Mouse (Mus musculus) hindbrain, embryonic 13.5 days (tissue): ENCODE data around the gene Itsn2. TPM values are rescaled to one million over a fixed set of nuclear protein-coding genes. Genes with fewer than 3 reads are reported as not detected.
A peak's percentile ranks its signal among the peaks of the same experiment; 100 is the strongest.
"Not testable (repeated sequence)": the region's sequence is repeated elsewhere in the genome, so short reads cannot be mapped to it uniquely, and the experiment has no call there.

Source experiments
- ATAC-seq: fragments of 200-750 bp; cut with Nextera tagmentation; 2 replicates; pipeline ENCODE4 v1.8.0; 2017; ENCODE audit warnings: moderate TSS enrichment; ENCODE audit not compliant: low FRiP score
- H3K27ac ChIP-seq: fragments of 300-500 bp; sonication (generic); 2 replicates; pipeline ENCODE4 v1.5.1; 2015; ENCODE audit warnings: inconsistent platforms, mild to moderate bottlenecking, moderate library complexity
- H3K27me3 ChIP-seq: fragments of 300-500 bp; sonication (generic); 2 replicates; pipeline ENCODE4 v1.6.1; 2015; ENCODE audit warnings: mild to moderate bottlenecking, inconsistent platforms
- H3K36me3 ChIP-seq: fragments of 300-500 bp; sonication (generic); 2 replicates; pipeline ENCODE4 v1.6.1; 2015; ENCODE audit warnings: mild to moderate bottlenecking, inconsistent platforms
- H3K4me1 ChIP-seq: fragments of 300-500 bp; sonication (generic); replicated peaks from 2 replicates; pipeline ENCODE4 v1.6.1; 2015; ENCODE audit warnings: inconsistent platforms
- H3K4me2 ChIP-seq: fragments of 300-500 bp; sonication (generic); 2 replicates; pipeline ENCODE4 v1.6.1; 2015; ENCODE audit warnings: inconsistent platforms, mild to moderate bottlenecking, moderate library complexity
- H3K4me3 ChIP-seq: fragments of 300-500 bp; sonication (generic); 2 replicates; pipeline ENCODE4 v1.5.1; 2015; ENCODE audit warnings: mild to moderate bottlenecking, inconsistent platforms
- H3K9ac ChIP-seq: fragments of 300-500 bp; sonication (generic); 2 replicates; pipeline ENCODE4 v1.6.1; 2015; ENCODE audit warnings: mild to moderate bottlenecking, inconsistent platforms
- H3K9me3 ChIP-seq: fragments of 300-500 bp; sonication (generic); 2 replicates; pipeline ENCODE4 v1.6.1; 2016; ENCODE audit warnings: inconsistent platforms
- WGBS: fragments of 180-500 bp; shearing (Covaris S2); methylation state at CpG from one replicate; pipeline ENCODE4 v1.1.7; 2015; 5-methylcytosine and 5-hydroxymethylcytosine counted together
- polyA plus RNA-seq: library from polyadenylated mRNA; unstranded; fragments of >200 nt; fragmentation: Nextera tagmentation; extraction: Ambion mirVana; gene quantifications from 2 replicates; pipeline ENCODE4 v1.2.1, GENCODE M21; 2015

Gene Itsn2
- polyA plus RNA-seq, 1 experiment from 2014 or later: 16.2 TPM

DNA sequence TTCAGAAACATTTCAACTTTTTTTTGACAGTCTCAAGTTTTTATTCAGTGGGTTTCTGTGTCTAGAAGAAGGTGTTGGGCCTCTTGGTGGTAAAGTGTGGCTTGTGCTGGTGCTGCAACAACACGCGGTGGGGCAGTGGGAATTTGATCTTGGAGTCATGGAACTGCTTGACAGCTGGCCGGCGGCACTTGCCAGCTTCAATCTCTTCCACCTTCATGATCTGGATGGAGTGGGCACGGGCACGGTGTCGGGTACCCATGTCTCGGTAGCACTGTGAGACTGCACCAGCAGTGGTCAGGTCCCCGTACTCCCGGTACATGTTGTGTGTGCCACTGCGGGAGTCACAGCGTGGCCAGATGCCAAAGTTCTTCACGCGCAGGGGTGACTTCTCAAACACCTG, 96.9 kb downstream of the Itsn2 start:
- no peaks in the 10 kb centered on the region for H3K27me3 ChIP-seq
- no peak for ATAC-seq

DNA sequence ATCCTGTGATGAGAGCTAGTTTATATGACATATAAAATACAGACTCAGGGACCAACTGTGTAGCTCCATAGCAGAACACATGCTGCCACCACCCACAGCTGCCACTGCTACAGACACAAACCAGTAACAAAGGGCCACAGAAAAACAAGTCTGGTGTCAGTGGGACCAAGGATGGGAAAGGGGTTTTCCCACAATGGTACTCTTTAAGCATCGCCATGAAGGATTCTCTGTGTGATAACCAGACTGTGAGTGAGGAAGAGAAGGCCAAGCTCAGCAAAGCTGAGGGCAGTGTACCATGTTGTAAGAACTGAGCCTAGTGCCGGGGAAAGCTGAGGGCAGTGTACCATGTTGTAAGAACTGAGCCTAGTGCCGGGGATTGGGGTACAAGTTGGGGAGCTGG, 98.8 kb downstream of the Itsn2 start:
- H3K4me1 ChIP-seq: no peaks in the 10 kb centered on the region
- H3K27ac ChIP-seq: no peak overlapping the region
- H3K9me3 ChIP-seq: no peaks in the 10 kb centered on the region
- no peak overlapping the region for H3K4me3 ChIP-seq
- no peaks in the 10 kb centered on the region for H3K27me3 ChIP-seq
- WGBS: 97% methylated on average over 3 of the region's 3 CpGs
- ATAC-seq: no peak
- no peak overlapping the region for H3K4me2 ChIP-seq
- no peak overlapping the region for H3K9ac ChIP-seq
- H3K36me3 ChIP-seq: no peaks in the 10 kb centered on the region

More for the DNA sequence above, 96.9 kb downstream of the Itsn2 start:
- Histone ChIP-seq H3K4me3 (no peak overlapping the region), H3K27ac (no peak overlapping the region), H3K36me3 (no peaks in the 10 kb centered on the region), H3K4me2 (no peak overlapping the region), H3K4me1 (no peaks in the 10 kb centered on the region), H3K9me3 (no peaks in the 10 kb centered on the region), H3K9ac (no peak overlapping the region)
- WGBS: 93% methylated on average over 14 of the region's 14 CpGs

DNA sequence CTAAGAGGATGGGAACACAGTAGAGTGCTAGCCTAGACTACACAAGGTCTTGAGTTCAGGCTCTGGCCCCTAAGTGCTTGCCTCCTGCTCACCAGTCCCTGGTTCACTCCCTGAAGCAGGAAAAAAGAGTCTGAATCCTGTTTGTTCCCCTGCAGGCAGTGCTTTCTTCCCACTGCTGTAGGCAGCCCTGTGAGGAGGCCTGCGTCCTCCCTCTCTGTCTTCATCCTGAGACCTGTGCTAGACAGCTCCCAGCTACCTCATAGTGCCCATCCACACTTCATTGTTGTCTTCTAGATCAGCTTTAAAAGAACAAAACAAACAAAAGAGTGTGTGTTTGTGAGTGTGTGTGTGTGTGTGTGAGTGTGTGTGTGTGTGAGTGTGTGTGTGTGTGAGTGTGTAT, 102.1 kb downstream of the Itsn2 start:
- ATAC-seq: no peak
- no peaks in the 10 kb centered on the region for H3K27me3 ChIP-seq
- no peaks in the 10 kb centered on the region for H3K4me1 ChIP-seq
- 100% methylated on average over 1 of the region's 1 CpGs for WGBS
- peaks cover 16% of the 10 kb centered on the region for H3K36me3 ChIP-seq
- H3K9me3 ChIP-seq: no peaks in the 10 kb centered on the region
- no peak overlapping the region for H3K27ac ChIP-seq
- H3K4me2 ChIP-seq: no peak overlapping the region
- H3K9ac ChIP-seq: no peak overlapping the region
- H3K4me3 ChIP-seq: no peak overlapping the region

GRCm38 (mm10) chr12:4705626-4706025, 113.2 kb downstream of the Itsn2 start:
- peaks cover 50% of the 10 kb centered on the region for H3K36me3 ChIP-seq
- not testable (repeated sequence) for H3K27ac ChIP-seq, H3K27me3 ChIP-seq, H3K9ac ChIP-seq, H3K9me3 ChIP-seq, H3K4me3 ChIP-seq, H3K4me2 ChIP-seq, H3K4me1 ChIP-seq, ATAC-seq
- 75% methylated on average over 6 of the region's 6 CpGs for WGBS

GRCm38 (mm10) chr12:4706175-4706574, 113.7 kb downstream of the Itsn2 start:
- peaks cover 50% of the 10 kb centered on the region for H3K36me3 ChIP-seq
- no peak overlapping the region for H3K4me2 ChIP-seq
- H3K9ac ChIP-seq: no peak overlapping the region
- no peaks in the 10 kb centered on the region for H3K9me3 ChIP-seq
- no peak overlapping the region for H3K27ac ChIP-seq
- H3K4me1 ChIP-seq: no peaks in the 10 kb centered on the region
- no peak overlapping the region for H3K4me3 ChIP-seq
- no peak for ATAC-seq
- H3K27me3 ChIP-seq: no peaks in the 10 kb centered on the region
- WGBS: 92% methylated on average over 5 of the region's 5 CpGs

GRCm38 (mm10) chr12:4706901-4707300, 114.5 kb downstream of the Itsn2 start:
- H3K27me3 ChIP-seq: no peaks in the 10 kb centered on the region
- no peaks in the 10 kb centered on the region for H3K9me3 ChIP-seq
- WGBS: 92% methylated on average over 10 of the region's 10 CpGs
- H3K4me3 ChIP-seq: no peak overlapping the region
- no peak overlapping the region for H3K9ac ChIP-seq
- no peak overlapping the region for H3K4me2 ChIP-seq
- no peak overlapping the region for H3K27ac ChIP-seq
- H3K36me3 ChIP-seq: peaks cover 48% of the 10 kb centered on the region
- no peaks in the 10 kb centered on the region for H3K4me1 ChIP-seq
- ATAC-seq: no peak

DNA sequence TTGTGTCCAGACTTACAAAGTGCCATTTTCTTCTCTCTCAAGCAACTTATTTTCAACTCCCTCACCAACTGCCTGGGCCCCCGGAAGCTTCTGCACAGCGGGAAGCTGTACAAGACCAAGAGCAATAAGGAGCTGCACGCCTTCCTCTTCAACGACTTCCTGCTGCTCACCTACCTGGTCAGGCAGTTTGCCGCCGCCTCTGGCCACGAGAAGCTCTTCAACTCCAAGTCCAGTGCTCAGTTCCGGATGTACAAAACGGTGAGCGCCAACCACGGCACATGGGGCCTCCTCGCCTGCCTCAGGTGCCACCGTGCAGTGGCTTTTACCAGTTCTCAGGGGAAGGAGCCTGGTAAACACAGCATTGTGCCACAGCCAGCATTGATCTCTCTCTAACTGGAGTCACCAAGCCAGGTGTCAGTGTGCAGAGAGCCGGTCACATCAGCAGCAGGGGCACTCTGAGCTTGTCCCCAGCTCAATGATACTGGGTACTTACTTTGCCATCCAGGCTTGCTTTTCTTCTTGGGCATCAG, 115.1 kb downstream of the Itsn2 start:
- no peak overlapping the region for H3K27ac ChIP-seq
- no peak overlapping the region for H3K9ac ChIP-seq
- no peaks in the 10 kb centered on the region for H3K9me3 ChIP-seq
- no peaks in the 10 kb centered on the region for H3K27me3 ChIP-seq
- no peak for ATAC-seq
- no peak overlapping the region for H3K4me3 ChIP-seq
- no peak overlapping the region for H3K4me2 ChIP-seq
- H3K36me3 ChIP-seq: peaks cover 52% of the 10 kb centered on the region
- WGBS: 93% methylated on average over 14 of the region's 14 CpGs
- H3K4me1 ChIP-seq: no peaks in the 10 kb centered on the region

GRCm38 (mm10) chr12:4708296-4708695, 115.9 kb downstream of the Itsn2 start:
- H3K9me3 ChIP-seq: no peaks in the 10 kb centered on the region
- no peak overlapping the region for H3K27ac ChIP-seq
- H3K27me3 ChIP-seq: no peaks in the 10 kb centered on the region
- WGBS: 94% methylated on average over 4 of the region's 4 CpGs
- H3K36me3 ChIP-seq: peaks cover 56% of the 10 kb centered on the region
- H3K4me1 ChIP-seq: no peaks in the 10 kb centered on the region
- ATAC-seq: no peak; the same call in 1 of the 2 replicates
- no peak overlapping the region for H3K9ac ChIP-seq
- no peak overlapping the region for H3K4me3 ChIP-seq
- no peak overlapping the region for H3K4me2 ChIP-seq

DNA sequence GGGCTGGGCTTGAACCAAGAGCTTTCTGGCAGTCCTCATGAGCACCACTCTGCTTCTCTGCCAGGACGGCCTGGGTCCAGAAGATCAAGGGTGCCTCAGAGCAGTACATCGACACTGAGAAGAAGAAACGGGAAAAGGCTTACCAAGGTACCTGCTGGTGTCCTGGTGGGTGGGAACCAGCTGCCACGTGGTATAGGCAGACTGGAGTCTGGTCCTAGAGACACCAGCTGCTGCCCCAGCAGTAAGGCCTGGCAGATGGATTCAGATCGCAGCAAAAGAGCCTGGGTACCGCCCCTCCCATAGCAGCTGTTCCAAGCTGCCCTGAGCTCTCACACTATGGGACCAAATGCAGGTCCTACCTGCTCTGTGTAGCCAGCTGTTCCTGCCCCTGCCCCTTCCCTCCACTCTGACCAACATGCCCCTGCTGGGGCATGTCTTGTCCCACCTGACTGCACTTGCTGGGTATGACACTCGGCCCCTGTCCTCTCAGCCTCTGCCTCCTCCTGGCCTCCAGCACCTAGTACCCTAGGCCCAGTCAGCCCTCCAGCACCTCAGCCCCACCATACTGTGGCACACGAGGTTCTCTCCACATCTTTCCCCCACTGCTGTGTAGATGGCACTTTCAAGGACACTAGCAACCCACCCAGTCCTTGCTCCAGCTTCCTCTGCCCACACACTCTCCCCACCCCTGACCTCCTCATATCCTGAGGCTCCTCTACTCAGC, 116.6 kb downstream of the Itsn2 start:
- Histone ChIP-seq H3K4me1 (no peaks in the 10 kb centered on the region), H3K9me3 (no peaks in the 10 kb centered on the region), H3K27ac (no peak overlapping the region), H3K27me3 (no peaks in the 10 kb centered on the region), H3K36me3 (peaks cover 58% of the 10 kb centered on the region), H3K4me3 (no peak overlapping the region), H3K9ac (no peak overlapping the region), H3K4me2 (no peak overlapping the region)
- 65% methylated on average over 8 of the region's 8 CpGs for WGBS
- ATAC-seq: peak; percentile 61

DNA sequence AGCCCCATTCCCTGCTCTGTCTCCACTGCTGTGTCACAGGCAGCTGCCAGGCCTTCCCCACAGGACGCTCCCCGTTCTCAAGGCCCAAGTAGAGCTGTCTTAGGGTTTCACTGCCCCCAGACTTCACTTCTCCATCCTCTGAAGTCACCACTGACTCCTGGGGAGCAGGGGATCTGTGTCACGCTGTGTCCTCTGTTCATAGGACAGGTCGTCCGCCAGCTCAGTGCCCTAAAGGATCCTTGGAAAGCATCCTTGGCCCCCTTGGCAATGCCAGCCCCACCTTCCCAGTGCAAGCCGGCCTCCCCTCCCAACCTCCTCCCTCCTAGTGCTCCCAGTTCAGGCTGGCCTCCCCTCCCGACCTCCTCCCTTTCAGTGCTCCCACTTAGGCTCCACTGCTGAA, 117.5 kb downstream of the Itsn2 start:
- 85% methylated on average over 7 of the region's 7 CpGs for WGBS
- H3K4me3 ChIP-seq: no peak overlapping the region
- no peak overlapping the region for H3K9ac ChIP-seq
- H3K36me3 ChIP-seq: peaks cover 58% of the 10 kb centered on the region
- no peak overlapping the region for H3K4me2 ChIP-seq
- no peaks in the 10 kb centered on the region for H3K27me3 ChIP-seq
- ATAC-seq: no peak
- no peaks in the 10 kb centered on the region for H3K9me3 ChIP-seq
- no peaks in the 10 kb centered on the region for H3K4me1 ChIP-seq
- H3K27ac ChIP-seq: no peak overlapping the region

DNA sequence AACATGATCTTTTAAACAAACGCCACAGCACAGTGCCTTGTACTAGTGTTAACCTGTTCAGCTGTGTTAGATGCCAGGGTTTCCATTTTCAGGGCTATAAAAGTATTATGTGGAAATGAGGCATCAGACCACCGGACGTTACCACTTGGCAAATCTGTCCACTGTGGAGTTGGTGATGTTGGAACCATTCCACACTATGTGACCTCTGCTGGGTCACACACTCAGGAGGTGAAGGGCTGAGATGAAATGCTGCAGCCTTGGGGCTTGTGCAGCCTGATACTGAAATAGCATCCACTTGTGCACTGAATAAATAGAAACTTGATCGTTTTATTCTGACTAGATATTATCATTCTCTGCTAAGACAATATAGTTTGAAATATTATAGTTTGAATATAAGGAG, 120.9 kb downstream of the Itsn2 start:
- no peak for ATAC-seq
- no peak overlapping the region for H3K27ac ChIP-seq
- no peak overlapping the region for H3K9ac ChIP-seq
- peaks cover 36% of the 10 kb centered on the region for H3K36me3 ChIP-seq
- no peak overlapping the region for H3K4me2 ChIP-seq
- 87% methylated on average over 4 of the region's 4 CpGs for WGBS
- no peak overlapping the region for H3K4me3 ChIP-seq
- H3K4me1 ChIP-seq: peaks cover 3% of the 10 kb centered on the region; the same call in 1 of the 2 replicates
- H3K27me3 ChIP-seq: no peaks in the 10 kb centered on the region
- no peaks in the 10 kb centered on the region for H3K9me3 ChIP-seq

- H3K9ac ChIP-seq: no peak overlapping the region
- H3K27me3 ChIP-seq: no peaks in the 10 kb centered on the region
- H3K4me1 ChIP-seq: peaks cover 3% of the 10 kb centered on the region; the same call in 1 of the 2 replicates
- ATAC-seq: no peak
- no peak overlapping the region for H3K4me3 ChIP-seq
- no peak overlapping the region for H3K27ac ChIP-seq
- no peak overlapping the region for H3K4me2 ChIP-seq
- peaks cover 23% of the 10 kb centered on the region for H3K36me3 ChIP-seq
- WGBS: 82% methylated on average over 10 of the region's 10 CpGs
- H3K9me3 ChIP-seq: no peaks in the 10 kb centered on the region
Observed at GRCm38 (mm10) chr12:4715606-4716005, 123.2 kb downstream of the Itsn2 start.

GRCm38 (mm10) chr12:4717417-4717816, 125.0 kb downstream of the Itsn2 start:
- Histone ChIP-seq H3K9ac (no peak overlapping the region), H3K27ac (no peak overlapping the region), H3K9me3 (no peaks in the 10 kb centered on the region), H3K27me3 (no peaks in the 10 kb centered on the region), H3K36me3 (peaks cover 9% of the 10 kb centered on the region), H3K4me2 (no peak overlapping the region), H3K4me1 (peaks cover 3% of the 10 kb centered on the region; the same call in 1 of the 2 replicates), H3K4me3 (no peak overlapping the region)
- 0 out of 2 replicates have a peak, but pooled peaks have one; percentile 59 for ATAC-seq
- WGBS: 6% methylated on average over 7 of the region's 7 CpGs
